Mouse (Mus musculus): Measurements from ENCODE around the gene Cdsn. TPM values are rescaled to one million over a fixed set of nuclear protein-coding genes. Genes with fewer than 3 reads are reported as not detected.
A peak's percentile ranks its signal among the peaks of the same experiment; 100 is the strongest.
"Not testable (repeated sequence)": the region's sequence is repeated elsewhere in the genome, so short reads cannot be mapped to it uniquely, and the experiment has no call there.

Cdsn gene
- total RNA-seq (2017), result not detected in 3 replicates

- ATAC-seq (replicated peaks; ENCODE audit: insufficient number of reproducible peaks, low FRiP score, low TSS enrichment, poor library complexity, severe bottlenecking), result no peak
These were observed at the start of gene Cdsn for GRCm38 (mm10) chr17:35551881-35552414. Gene Cdsn (plus strand): TSS chr17:35552128.

- ATAC-seq (replicated peaks; ENCODE audit: insufficient number of reproducible peaks, low FRiP score, low TSS enrichment, poor library complexity, severe bottlenecking), result no peak
These were observed 49.7 kb upstream of the Cdsn start for GRCm38 (mm10) chr17:35502226-35502625.

- ATAC-seq (replicated peaks; ENCODE audit: insufficient number of reproducible peaks, low FRiP score, low TSS enrichment, poor library complexity, severe bottlenecking), result no peak
These were observed 49.2 kb upstream of the Cdsn start for GRCm38 (mm10) chr17:35502762-35503161.

- ATAC-seq (replicated peaks; ENCODE audit: insufficient number of reproducible peaks, low FRiP score, low TSS enrichment, poor library complexity, severe bottlenecking), result no peak
These were observed 48.1 kb upstream of the Cdsn start for GRCm38 (mm10) chr17:35503849-35504248.

GRCm38 (mm10) chr17:35504628-35505481 lies 47.1 kb upstream of the Cdsn start:
- ATAC-seq (replicated peaks; ENCODE audit: insufficient number of reproducible peaks, low FRiP score, low TSS enrichment, poor library complexity, severe bottlenecking), result no peak

- ATAC-seq (replicated peaks; ENCODE audit: insufficient number of reproducible peaks, low FRiP score, low TSS enrichment, poor library complexity, severe bottlenecking), result no peak
These were observed 46.2 kb upstream of the Cdsn start, which contains the start of gene Pou5f1 for GRCm38 (mm10) chr17:35505776-35506175. Gene Pou5f1 (plus strand): TSS chr17:35506018.

- ATAC-seq (replicated peaks; ENCODE audit: insufficient number of reproducible peaks, low FRiP score, low TSS enrichment, poor library complexity, severe bottlenecking), result no peak
These were observed 45.0 kb upstream of the Cdsn start for GRCm38 (mm10) chr17:35506881-35507280.

- ATAC-seq (replicated peaks; ENCODE audit: insufficient number of reproducible peaks, low FRiP score, low TSS enrichment, poor library complexity, severe bottlenecking), result no peak
These were observed 44.2 kb upstream of the Cdsn start for GRCm38 (mm10) chr17:35507556-35508260.

GRCm38 (mm10) chr17:35508279-35508678 lies 43.6 kb upstream of the Cdsn start:
- ATAC-seq (replicated peaks; ENCODE audit: insufficient number of reproducible peaks, low FRiP score, low TSS enrichment, poor library complexity, severe bottlenecking), result not testable (repeated sequence)

GRCm38 (mm10) chr17:35509284-35509683 lies 42.6 kb upstream of the Cdsn start:
- no peak for ATAC-seq (replicated peaks; ENCODE audit: insufficient number of reproducible peaks, low FRiP score, low TSS enrichment, poor library complexity, severe bottlenecking)

GRCm38 (mm10) chr17:35512916-35513626 lies 38.9 kb upstream of the Cdsn start:
- ATAC-seq (replicated peaks; ENCODE audit: insufficient number of reproducible peaks, low FRiP score, low TSS enrichment, poor library complexity, severe bottlenecking), result no peak

GRCm38 (mm10) chr17:35513886-35514285 lies 38.0 kb upstream of the Cdsn start:
- ATAC-seq (replicated peaks; ENCODE audit: insufficient number of reproducible peaks, low FRiP score, low TSS enrichment, poor library complexity, severe bottlenecking), result 0 out of 2 replicates have a peak, but pooled peaks have one; percentile 37

- ATAC-seq (replicated peaks; ENCODE audit: insufficient number of reproducible peaks, low FRiP score, low TSS enrichment, poor library complexity, severe bottlenecking), result no peak
These were observed 37.2 kb upstream of the Cdsn start for GRCm38 (mm10) chr17:35514756-35515155.

GRCm38 (mm10) chr17:35515911-35516640 lies 35.9 kb upstream of the Cdsn start:
- ATAC-seq (replicated peaks; ENCODE audit: insufficient number of reproducible peaks, low FRiP score, low TSS enrichment, poor library complexity, severe bottlenecking), result no peak

- peak; percentile 69 for ATAC-seq (replicated peaks; ENCODE audit: insufficient number of reproducible peaks, low FRiP score, low TSS enrichment, poor library complexity, severe bottlenecking)
These were observed 35.1 kb upstream of the Cdsn start, which contains the start of the genes Tcf19 and Cchcr1 for GRCm38 (mm10) chr17:35516652-35517500. Gene Tcf19 (minus strand): TSS chr17:35516824. Gene Cchcr1 (plus strand): TSS chr17:35517100.

- ATAC-seq (replicated peaks; ENCODE audit: insufficient number of reproducible peaks, low FRiP score, low TSS enrichment, poor library complexity, severe bottlenecking), result no peak
These were observed 34.4 kb upstream of the Cdsn start for GRCm38 (mm10) chr17:35517526-35517925.

GRCm38 (mm10) chr17:35524354-35524753 lies 27.6 kb upstream of the Cdsn start:
- no peak for ATAC-seq (replicated peaks; ENCODE audit: insufficient number of reproducible peaks, low FRiP score, low TSS enrichment, poor library complexity, severe bottlenecking)
